Mouse (Mus musculus) lung, postnatal 10 days (tissue): Measurements from ENCODE around the gene Eps8l3.
"Not testable (repeated sequence)": the region's sequence is repeated elsewhere in the genome, so short reads cannot be mapped to it uniquely, and the experiment has no call there.

Experiments
- DNase-seq: peaks from one replicate; pipeline ENCODE4 v3.0.0; 2021

Gene Eps8l3

DNA sequence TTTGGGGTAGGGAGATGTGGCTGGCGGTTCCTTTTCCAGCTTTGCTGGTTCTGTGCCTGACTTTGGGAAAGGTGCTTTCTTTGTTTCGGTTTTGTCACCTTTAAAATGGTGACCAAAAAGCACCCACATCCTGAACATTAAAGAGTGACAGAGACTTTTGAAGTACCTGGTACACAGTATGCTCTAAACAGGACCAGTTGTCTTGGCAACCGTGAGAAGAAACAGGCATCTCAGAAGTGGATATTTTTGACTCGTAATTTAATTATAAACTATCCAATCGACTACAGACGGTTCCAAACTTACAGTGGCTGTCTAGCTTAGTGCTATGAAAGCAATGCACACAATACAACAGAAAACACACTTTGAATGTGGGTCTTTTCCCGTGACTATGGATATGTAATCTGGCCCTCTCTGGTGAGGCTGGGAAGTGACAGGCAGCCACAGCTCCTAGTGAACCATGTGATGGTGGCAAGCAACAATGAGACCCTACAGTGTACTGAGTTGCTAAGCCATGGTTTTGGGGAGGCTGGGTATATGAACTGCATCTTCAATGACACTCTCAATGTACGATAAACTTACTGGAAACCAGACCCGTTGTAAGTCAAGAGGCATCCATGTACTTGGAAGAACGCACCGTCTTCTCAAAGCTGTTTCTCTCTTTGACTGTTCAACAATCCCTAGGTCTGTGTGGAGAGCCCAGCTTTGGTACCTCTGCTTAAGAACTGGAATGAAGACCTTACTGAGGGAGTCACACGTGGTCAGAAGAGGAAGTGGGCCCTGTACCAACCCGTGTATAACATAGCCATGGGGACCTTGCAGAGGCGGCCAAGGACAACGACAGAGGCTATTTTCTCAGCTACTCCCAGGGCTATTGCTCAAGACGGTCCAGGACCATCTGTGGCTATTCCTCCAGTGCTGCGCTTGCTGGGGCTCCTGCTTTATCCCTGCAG lies 23.5 kb upstream of the Eps8l3 start:
- DNase-seq: no peak

DNA sequence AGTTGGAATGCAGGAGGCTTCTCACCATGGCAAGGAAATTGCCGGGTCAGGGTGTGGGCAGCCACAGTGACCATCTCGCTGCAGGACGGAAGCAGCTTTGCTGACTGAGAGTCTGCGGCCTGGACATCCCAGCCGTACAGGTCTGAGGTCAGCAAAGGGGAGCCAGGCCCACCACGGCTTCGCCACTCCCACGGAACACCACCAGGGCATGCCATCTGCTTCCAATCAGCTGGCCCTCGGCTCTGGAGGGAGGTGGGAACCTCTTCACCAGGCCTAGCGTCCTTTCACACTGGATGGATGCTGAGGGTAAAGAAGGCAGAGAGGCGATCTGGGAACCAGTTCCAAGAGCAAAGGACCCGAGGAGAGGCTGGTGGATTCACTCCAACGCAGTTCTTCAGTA lies 21.7 kb upstream of the Eps8l3 start:
- DNase-seq: no peak

DNA sequence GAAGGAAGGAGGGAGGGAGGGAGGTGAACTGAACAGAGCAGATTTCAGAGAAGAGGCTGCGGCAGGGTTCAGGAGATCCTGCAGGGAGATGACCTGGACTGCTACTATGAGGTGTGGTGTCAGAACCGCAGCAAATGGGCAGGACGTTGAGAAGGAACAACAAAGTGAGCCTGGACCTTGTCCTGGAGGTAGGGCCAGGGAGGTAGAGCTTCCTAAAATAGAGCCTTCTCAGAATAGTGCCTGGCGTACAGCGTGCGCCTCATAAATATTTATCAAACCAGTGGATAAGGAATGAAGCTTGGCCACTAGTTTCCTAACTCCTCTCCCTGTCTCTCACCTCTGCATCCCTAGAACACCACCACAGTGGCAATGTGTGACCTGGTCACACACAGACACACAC lies 19.4 kb upstream of the Eps8l3 start:
- no peak for DNase-seq

GRCm38 (mm10) chr3:107861483-107861882 lies 15.5 kb upstream of the Eps8l3 start:
- DNase-seq: peak; percentile 22

DNA sequence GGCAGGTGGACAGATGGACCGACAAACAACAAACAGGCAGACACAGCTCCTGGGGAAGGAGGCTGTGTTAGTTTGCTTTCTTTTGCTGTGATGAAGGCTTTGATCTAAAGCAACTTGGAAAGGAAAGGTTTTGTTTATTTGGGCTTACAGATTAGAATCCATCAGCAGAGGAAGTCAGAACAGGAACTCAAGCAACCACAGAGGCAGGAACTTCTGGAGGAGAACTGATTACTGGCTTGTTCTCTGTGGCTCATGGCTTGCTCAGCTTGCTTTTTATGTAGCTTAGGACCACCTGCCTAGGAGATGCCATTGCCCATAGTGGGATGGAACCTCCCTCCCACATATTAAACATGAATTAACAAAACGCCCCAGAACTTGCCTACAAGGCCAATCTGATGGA lies 14.6 kb upstream of the Eps8l3 start:
- no peak for DNase-seq

DNA sequence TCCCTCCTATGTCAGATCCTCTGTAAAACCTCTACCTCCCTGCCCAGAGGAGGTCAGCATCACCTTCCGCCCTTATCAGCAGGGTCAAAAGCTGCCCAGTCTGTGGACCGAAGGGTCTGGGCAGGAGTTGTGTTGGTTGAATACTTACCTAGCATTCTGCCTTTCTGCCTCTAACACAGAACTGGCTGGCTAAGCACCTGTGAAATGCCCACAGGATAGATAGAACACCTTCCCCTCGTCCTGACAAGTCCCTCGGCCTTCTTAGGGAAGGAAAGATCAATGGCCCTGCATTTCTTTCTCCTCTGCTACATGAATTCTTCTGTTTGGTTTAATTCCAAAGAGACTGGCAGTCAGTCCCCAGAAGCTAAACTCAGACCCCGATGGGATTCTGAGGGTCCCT lies 13.6 kb upstream of the Eps8l3 start:
- no peak for DNase-seq

GRCm38 (mm10) chr3:107863898-107864603 lies 13.0 kb upstream of the Eps8l3 start:
- peak; percentile 94 for DNase-seq

DNA sequence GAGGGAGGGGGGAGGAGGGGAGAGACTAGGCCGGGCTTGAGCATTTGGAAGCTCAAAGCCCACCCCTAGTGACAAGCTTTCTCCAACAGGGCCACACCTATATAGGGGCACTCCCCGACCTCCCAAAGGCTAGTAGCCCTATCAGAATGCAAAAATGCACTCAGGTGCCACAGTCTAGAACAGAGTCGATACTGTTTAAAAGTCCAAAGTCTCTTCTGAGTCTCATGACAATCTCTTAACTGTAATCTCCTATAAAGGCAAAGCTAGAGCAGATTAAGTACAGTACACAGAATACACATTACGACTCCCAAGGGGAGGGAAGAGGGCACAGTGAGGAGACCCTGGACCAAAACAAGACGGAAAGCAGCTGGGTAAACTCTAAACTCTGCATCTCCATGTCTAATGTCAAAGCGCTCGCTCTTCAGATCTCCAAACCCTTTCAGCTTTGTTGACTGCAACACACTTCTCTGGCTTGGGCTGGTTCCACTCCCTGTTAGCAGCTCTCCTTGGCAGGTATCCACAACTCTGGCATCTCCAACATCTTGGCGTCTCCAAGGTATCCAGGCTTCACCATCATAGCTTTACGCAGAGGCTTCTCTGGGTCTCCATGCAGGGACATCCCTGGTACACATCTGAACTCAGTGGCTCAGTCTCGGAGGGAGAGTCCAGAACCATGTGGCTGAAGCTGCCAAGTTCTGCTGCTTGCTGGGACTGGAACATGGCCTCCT lies 11.5 kb upstream of the Eps8l3 start:
- no peak for DNase-seq

DNA sequence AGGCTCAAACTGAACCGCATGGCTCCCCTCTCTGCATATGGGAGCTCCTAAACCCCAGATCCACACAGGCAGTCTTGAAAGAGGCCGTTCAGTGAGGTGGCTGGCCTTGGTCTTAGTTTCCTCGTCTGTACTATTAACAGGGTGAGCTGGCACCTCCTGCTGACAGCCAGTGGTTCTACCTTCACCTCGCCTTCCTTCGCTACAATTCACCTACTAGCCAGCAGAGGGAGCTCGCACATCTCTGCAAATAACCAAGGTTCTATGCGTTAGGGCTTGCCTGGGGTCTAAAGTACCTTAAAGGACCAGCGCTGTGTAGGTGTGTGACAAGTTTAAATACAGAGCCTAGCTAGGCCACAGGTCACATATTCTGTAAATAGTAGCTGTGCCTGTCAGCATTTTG lies 9.9 kb upstream of the Eps8l3 start:
- DNase-seq: peak; percentile 90

GRCm38 (mm10) chr3:107868452-107868851 lies 8.6 kb upstream of the Eps8l3 start:
- DNase-seq: no peak

DNA sequence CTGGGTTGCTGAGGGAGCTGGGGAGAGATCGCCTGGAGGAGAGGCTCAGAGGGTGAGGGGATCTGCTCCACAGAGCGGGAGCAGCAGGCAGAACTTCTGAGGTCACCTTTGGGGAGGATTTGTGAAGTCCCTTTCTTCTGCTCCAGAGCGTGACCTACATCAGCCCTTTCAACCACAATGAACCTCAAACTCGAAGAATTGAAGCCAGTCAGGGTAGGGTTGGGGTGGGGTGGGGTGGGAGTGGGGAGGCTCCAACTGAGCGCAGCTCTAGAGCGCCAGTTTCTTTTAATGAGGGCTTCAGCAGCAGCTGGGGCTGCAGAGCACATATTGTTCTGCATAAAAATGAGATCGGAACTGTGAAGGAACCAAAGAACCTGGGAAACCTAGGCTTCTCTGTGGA lies 7.9 kb upstream of the Eps8l3 start:
- no peak for DNase-seq

DNA sequence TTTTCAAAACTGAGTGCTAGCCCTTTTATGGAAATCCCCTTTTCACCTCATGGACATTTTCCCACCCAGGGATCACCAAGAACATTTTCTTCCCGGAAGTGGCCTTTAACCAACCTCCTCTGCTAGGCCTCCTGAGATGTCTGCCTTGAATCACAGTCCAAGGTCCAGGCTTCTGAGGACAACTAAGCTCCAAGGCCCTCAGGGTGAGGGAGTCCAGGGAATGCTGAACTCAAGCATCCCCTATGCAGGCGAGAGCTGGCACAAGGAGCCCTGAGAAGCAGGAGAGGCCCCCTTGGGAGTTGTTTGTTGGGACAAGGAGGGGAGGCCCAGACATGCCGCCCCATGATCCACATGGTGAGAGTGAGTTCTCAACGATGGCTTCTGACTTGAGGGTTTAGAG lies 7.1 kb upstream of the Eps8l3 start:
- DNase-seq: no peak

DNA sequence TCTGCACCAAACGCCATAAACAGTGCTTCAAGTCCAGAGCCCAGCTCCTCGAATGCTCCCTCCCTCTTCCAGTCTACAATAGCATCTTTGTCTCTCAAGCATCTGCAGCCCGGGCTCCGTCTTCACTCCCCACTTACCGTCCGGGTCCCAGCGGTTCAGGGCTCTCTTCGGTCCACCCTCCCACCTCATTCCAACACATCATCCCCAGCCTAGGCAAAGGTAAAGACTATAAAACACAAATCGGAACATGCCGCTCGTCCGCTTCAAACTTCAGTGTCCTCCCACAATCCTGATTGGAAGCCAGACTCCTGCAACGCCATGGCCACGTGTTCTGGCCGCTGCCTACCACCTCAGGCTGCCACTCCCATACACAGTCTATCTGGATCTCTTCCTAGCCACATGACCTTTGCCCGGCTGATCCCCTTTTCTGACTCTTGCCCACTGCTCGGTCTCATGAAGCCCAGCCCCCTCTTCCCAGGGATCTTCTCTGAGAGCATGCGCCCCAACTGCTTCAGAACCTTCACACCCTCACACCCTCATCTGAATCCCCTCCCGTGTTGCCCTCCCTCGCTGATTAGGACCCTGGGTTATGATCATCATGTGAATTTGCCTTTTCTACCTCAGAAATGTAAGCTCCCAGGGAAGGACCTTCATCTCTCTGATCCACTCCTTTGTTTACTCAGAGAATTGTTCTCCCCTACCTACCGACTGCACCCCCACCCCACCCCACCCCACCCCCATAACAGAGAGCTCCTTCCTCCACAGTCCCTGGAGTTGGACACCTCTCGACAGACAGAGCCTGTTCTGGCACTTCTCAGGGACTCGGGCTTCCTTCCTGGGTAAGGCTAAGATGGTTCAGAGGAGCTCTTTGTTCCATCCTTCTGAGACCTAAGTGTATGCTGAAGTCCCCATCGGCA lies 3.4 kb upstream of the Eps8l3 start:
- DNase-seq: no peak

- peak; percentile 31 for DNase-seq
Observed at GRCm38 (mm10) chr3:107875231-107875630, 1.8 kb upstream of the Eps8l3 start.

- DNase-seq: no peak
Observed at GRCm38 (mm10) chr3:107877747-107878736, 1.0 kb downstream of the Eps8l3 start.

GRCm38 (mm10) chr3:107887674-107888495 lies 10.9 kb downstream of the Eps8l3 start:
- no peak for DNase-seq

DNA sequence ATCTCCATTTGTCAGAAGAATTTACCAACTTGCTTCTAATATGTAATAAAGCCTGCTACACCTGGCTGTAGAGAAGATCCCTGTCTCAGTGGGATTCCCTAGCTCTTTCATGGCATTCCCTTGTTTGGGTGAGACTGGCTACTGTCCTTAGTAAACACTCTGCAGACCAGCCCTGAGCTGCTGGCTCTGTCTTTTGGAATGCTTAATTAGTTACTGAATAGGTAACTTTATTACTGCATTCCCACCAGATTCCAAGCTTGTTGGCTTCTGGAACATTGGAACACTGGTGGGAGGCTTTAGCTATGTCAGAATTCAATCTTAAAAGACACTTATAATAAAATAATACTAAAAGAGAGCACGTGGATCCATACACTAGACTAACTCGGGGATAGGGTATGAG lies 12.2 kb downstream of the Eps8l3 start:
- DNase-seq: not testable (repeated sequence)

GRCm38 (mm10) chr3:107895194-107895719 lies 18.2 kb downstream of the Eps8l3 start:
- DNase-seq: no peak

- DNase-seq: peak; percentile 91
Observed at GRCm38 (mm10) chr3:107895720-107896569, 18.9 kb downstream of the Eps8l3 start, which contains the start of gene Gstm5. Gene Gstm5, plus strand, starts transcription at chr3:107895821.
